Mouse (Mus musculus) liver, adult 2 months (tissue): ENCODE measurements around the gene Prlr.

Source experiments
- CTCF ChIP-seq: fragments of 200-500 bp; IDR thresholded peaks from 2 replicates; pipeline ENCODE4 v1.5.1; 2011; ENCODE audit warnings: low read depth, low read length, control low read depth
- POLR2A ChIP-seq: fragments of 200-500 bp; IDR thresholded peaks from 2 replicates; pipeline ENCODE4 v1.6.1; 2011; ENCODE audit warnings: low read length, control low read depth; ENCODE audit not compliant: insufficient read depth; ENCODE audit errors: extremely low read depth

DNA sequence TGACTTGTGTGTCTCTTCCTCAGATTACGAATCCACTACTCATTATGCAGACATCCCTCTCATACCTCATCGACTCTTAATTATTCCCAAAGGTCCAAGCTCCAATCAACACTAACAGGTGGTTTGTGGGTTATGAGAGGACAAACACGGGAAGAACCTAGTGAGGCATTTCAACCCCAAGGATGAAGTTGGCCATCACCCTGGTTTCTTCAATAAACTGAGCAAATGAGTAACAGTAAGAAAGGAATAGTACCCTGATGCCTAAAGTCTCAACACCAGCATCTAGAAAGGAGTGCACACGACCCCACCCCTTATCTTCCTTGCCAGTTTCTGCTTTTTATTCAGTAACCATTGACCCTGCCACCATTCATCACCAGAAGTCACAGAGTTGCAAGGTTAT, 100.4 kb downstream of the Prlr start:
- TF ChIP-seq CTCF (no peak), POLR2A (no peak)
